Mouse (Mus musculus) midbrain, embryonic 15.5 days (tissue): ENCODE results near the gene Mtmr10. TPM values are rescaled to one million over a fixed set of nuclear protein-coding genes. Genes with fewer than 3 reads are reported as not detected.
A peak's percentile ranks its signal among the peaks of the same experiment; 100 is the strongest.

Experiments
- ATAC-seq: fragments of 200-750 bp; cut with Nextera tagmentation; replicated peaks from 2 replicates; pipeline ENCODE4 v1.8.0; 2017; ENCODE audit warnings: moderate TSS enrichment
- H3K27ac ChIP-seq: fragments of 300-500 bp; sonication (generic); 2 replicates; pipeline ENCODE4 v1.5.1; 2015; ENCODE audit warnings: mild to moderate bottlenecking, inconsistent platforms
- H3K27me3 ChIP-seq: fragments of 300-500 bp; sonication (generic); replicated peaks from 2 replicates; pipeline ENCODE4 v1.6.1; 2015; ENCODE audit warnings: inconsistent platforms
- H3K36me3 ChIP-seq: fragments of 300-500 bp; sonication (generic); replicated peaks from 2 replicates; pipeline ENCODE4 v1.6.1; 2015; ENCODE audit warnings: inconsistent platforms
- H3K4me1 ChIP-seq: fragments of 300-500 bp; sonication (generic); 2 replicates; pipeline ENCODE4 v1.6.1; 2015; ENCODE audit warnings: inconsistent platforms
- H3K4me2 ChIP-seq: fragments of 300-500 bp; sonication (generic); 2 replicates; pipeline ENCODE4 v1.6.1; 2015; ENCODE audit warnings: inconsistent platforms, mild to moderate bottlenecking, moderate library complexity
- H3K4me3 ChIP-seq: fragments of 300-500 bp; sonication (generic); 2 replicates; pipeline ENCODE4 v1.5.1; 2015; ENCODE audit warnings: mild to moderate bottlenecking, inconsistent platforms
- H3K9ac ChIP-seq: fragments of 300-500 bp; sonication (generic); 2 replicates; pipeline ENCODE4 v1.6.1; 2015; ENCODE audit warnings: mild to moderate bottlenecking, inconsistent platforms
- H3K9me3 ChIP-seq: fragments of 300-500 bp; sonication (generic); 2 replicates; pipeline ENCODE4 v1.6.1; 2016; ENCODE audit warnings: inconsistent platforms
- WGBS: fragments of 180-500 bp; shearing (Covaris S2); methylation state at CpG from one replicate; pipeline ENCODE4 v1.1.7; 2015; ENCODE audit warnings: mixed read lengths; 5-methylcytosine and 5-hydroxymethylcytosine counted together
- polyA plus RNA-seq: library from polyadenylated mRNA; unstranded; fragments of >200 nt; fragmentation: Nextera tagmentation; extraction: Ambion mirVana; gene quantifications from 2 replicates; pipeline ENCODE4 v1.2.1, GENCODE M21; 2015

The Mtmr10 gene
- polyA plus RNA-seq, 1 experiment from 2014 or later: 9.5 TPM

GRCm38 (mm10) chr7:64310756-64311155 is 23.3 kb downstream of the Mtmr10 start:
- no peak overlapping the region for H3K9ac ChIP-seq
- H3K27ac ChIP-seq: no peak overlapping the region
- no peak overlapping the region for H3K4me2 ChIP-seq
- H3K36me3 ChIP-seq: no peaks in the 10 kb centered on the region; the same call in 1 of the 2 replicates
- no peaks in the 10 kb centered on the region for H3K4me1 ChIP-seq
- H3K4me3 ChIP-seq: no peak overlapping the region
- no peak for ATAC-seq
- H3K27me3 ChIP-seq: no peaks in the 10 kb centered on the region
- H3K9me3 ChIP-seq: no peaks in the 10 kb centered on the region
- WGBS: 80% methylated on average over 2 of the region's 2 CpGs

DNA sequence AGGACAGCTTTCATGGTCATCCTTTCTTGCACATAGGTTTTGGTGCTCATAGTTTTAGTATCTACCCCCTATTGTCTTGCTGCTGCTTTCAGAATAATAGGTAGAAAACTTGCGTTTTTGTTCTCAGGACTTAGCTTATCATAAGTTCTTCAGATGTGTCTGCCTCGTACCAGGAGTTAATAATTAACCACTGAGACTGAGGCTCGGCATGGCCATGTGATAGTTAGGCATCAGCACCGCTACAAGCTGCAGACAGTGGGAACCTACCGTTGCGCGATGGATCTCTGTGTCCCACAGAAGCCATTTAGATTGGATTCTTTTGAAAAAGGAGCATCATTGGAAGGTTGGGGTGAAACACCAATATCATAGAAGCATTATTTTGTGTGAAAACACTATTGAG is 25.4 kb downstream of the Mtmr10 start:
- 94% methylated on average over 7 of the region's 7 CpGs for WGBS
- ATAC-seq: no peak

DNA sequence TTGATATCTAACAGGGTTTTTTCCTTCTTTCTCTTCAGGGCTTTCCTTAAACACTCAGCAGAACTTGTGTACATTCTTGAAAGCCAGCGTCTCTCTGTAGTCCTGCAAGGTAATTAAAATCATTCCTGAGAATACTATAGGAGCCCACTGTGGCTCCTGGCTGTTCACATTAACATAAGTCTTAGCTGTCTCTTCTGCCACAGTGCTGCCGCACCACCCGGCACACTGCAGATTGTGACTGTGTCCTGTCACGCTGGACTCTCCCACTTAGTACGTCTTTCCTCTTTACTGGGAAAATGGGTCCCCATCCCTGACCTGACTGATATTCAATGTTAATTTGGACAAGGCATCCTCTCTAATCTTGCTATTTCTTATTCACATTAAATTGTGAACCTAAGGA is 33.7 kb downstream of the Mtmr10 start:
- Histone ChIP-seq H3K27ac (no peak overlapping the region), H3K4me3 (no peak overlapping the region), H3K9me3 (no peaks in the 10 kb centered on the region), H3K4me1 (no peaks in the 10 kb centered on the region), H3K36me3 (peaks cover 23% of the 10 kb centered on the region), H3K4me2 (no peak overlapping the region), H3K9ac (no peak overlapping the region), H3K27me3 (no peaks in the 10 kb centered on the region)
- no peak for ATAC-seq
- WGBS: 81% methylated on average over 5 of the region's 5 CpGs

More for the DNA sequence above, 25.4 kb downstream of the Mtmr10 start:
- H3K36me3 ChIP-seq: peaks cover 9% of the 10 kb centered on the region; the same call in 1 of the 2 replicates
- H3K4me1 ChIP-seq: no peaks in the 10 kb centered on the region
- H3K4me2 ChIP-seq: no peak overlapping the region
- H3K9me3 ChIP-seq: no peaks in the 10 kb centered on the region
- no peak overlapping the region for H3K9ac ChIP-seq
- no peaks in the 10 kb centered on the region for H3K27me3 ChIP-seq
- H3K4me3 ChIP-seq: no peak overlapping the region
- H3K27ac ChIP-seq: no peak overlapping the region

DNA sequence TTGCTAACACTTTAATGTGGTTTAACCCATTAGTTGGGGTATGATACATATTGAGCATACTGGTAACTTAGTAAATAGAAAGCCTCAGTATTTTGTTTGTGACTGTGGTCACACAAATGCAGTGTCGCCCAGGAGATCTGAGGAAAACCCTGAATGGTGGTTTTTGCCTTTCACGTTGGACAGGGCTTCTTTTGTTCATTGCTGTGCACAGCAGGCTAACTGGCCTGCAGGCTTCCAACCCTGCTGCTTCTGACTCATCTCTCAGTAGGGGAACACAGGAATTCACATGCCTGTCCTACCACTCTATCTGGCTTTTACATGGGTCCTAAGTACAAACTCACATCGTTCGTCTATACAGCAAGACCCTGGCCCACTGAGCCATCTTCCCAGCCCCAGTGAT is 34.2 kb downstream of the Mtmr10 start:
- no peaks in the 10 kb centered on the region for H3K4me1 ChIP-seq
- no peaks in the 10 kb centered on the region for H3K9me3 ChIP-seq
- H3K36me3 ChIP-seq: peaks cover 19% of the 10 kb centered on the region
- H3K4me3 ChIP-seq: no peak overlapping the region
- WGBS: 68% methylated on average over 4 of the region's 4 CpGs
- H3K27ac ChIP-seq: no peak overlapping the region
- H3K4me2 ChIP-seq: no peak overlapping the region
- ATAC-seq: no peak
- H3K27me3 ChIP-seq: no peaks in the 10 kb centered on the region
- no peak overlapping the region for H3K9ac ChIP-seq

DNA sequence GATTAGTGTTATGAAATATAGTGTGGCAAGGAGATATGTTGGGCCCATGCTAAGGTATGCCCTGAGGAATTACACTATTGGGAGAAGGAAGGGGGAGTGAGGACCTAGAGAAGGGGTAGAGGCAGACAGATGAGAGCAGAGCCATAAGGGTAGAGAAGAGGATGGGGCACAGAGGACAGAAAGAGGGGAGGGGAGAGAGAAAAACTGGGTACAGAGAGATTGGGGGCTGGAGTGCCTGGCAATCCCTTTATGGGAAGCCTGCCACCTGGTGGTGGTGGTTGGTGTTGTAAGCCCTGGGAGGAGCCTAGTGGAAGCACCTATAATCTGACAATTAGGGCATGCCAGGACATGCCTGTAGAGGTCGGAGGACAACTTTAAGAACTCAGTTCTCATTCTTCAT is 39.4 kb downstream of the Mtmr10 start:
- Histone ChIP-seq H3K9me3 (no peaks in the 10 kb centered on the region), H3K27ac (no peak overlapping the region), H3K9ac (no peak overlapping the region), H3K36me3 (0 out of 2 replicates have a peak, but pooled peaks cover under 1% of the 10 kb centered on the region), H3K4me2 (no peak overlapping the region), H3K4me1 (no peaks in the 10 kb centered on the region), H3K27me3 (no peaks in the 10 kb centered on the region), H3K4me3 (no peak overlapping the region)
- ATAC-seq: peak; percentile 67
- 33% methylated on average over 1 of the region's 1 CpGs for WGBS

- ATAC-seq: no peak
- H3K4me1 ChIP-seq: no peaks in the 10 kb centered on the region
- no peaks in the 10 kb centered on the region for H3K9me3 ChIP-seq
- no peaks in the 10 kb centered on the region for H3K36me3 ChIP-seq
- H3K4me3 ChIP-seq: no peak overlapping the region
- no peak overlapping the region for H3K27ac ChIP-seq
- WGBS: 92% methylated on average over 4 of the region's 4 CpGs
- no peaks in the 10 kb centered on the region for H3K27me3 ChIP-seq
- no peak overlapping the region for H3K4me2 ChIP-seq
- H3K9ac ChIP-seq: no peak overlapping the region
These were observed 40.0 kb downstream of the Mtmr10 start for GRCm38 (mm10) chr7:64327486-64327885.

DNA sequence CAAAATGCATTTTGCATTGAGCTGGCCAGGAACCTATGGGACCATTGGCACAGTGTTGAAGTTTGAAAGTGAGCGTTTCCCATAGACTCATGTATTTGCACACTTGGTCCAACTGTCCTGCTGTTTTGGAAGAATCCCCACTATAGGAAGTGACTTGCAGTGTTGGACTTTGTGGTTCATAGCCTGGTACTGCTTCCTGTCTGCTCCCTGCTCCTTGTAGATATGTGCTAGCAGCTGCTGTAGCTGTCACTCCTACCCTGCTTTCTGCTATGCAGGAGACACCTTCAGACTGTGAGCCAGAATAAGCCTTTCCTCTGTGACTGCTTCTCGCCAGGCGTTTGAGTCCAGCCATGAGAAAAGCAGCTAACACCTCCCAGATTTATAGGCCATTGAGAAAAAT is 43.9 kb downstream of the Mtmr10 start:
- WGBS: 90% methylated on average over 3 of the region's 3 CpGs
- H3K9ac ChIP-seq: no peak overlapping the region

DNA sequence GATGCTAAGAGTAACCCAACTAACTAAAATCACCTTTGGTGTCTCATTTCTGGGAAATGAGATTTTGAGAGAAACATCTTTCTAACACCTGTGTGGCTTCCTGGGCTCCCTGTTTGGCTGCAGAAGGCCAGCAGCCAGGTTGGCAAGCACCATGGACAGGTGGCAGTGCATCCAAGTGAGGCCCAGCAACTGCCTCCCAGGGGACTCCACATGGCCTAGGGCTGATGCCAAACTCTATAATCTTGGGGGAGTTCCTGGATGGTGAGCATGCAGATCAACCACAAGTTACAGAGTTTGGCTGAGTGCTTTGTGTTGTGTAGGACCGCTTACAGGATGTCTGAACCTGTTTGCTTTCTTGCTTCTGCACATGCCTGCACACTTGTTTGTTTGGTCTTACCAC is 45.2 kb downstream of the Mtmr10 start:
- no peak overlapping the region for H3K4me3 ChIP-seq
- no peak overlapping the region for H3K27ac ChIP-seq
- H3K9ac ChIP-seq: no peak overlapping the region
- no peak for ATAC-seq
- no peaks in the 10 kb centered on the region for H3K27me3 ChIP-seq
- peaks cover 10% of the 10 kb centered on the region; the same call in 1 of the 2 replicates for H3K36me3 ChIP-seq
- no peaks in the 10 kb centered on the region for H3K9me3 ChIP-seq
- H3K4me1 ChIP-seq: no peaks in the 10 kb centered on the region
- no peak overlapping the region for H3K4me2 ChIP-seq
- WGBS: 98% methylated on average over 1 of the region's 1 CpGs

More for the DNA sequence above, 43.9 kb downstream of the Mtmr10 start:
- H3K4me1 ChIP-seq: no peaks in the 10 kb centered on the region
- no peaks in the 10 kb centered on the region for H3K9me3 ChIP-seq
- no peaks in the 10 kb centered on the region for H3K27me3 ChIP-seq
- no peak overlapping the region for H3K27ac ChIP-seq
- ATAC-seq: no peak
- H3K4me3 ChIP-seq: no peak overlapping the region
- no peak overlapping the region for H3K4me2 ChIP-seq
- 0 out of 2 replicates have a peak, but pooled peaks cover 3% of the 10 kb centered on the region for H3K36me3 ChIP-seq

DNA sequence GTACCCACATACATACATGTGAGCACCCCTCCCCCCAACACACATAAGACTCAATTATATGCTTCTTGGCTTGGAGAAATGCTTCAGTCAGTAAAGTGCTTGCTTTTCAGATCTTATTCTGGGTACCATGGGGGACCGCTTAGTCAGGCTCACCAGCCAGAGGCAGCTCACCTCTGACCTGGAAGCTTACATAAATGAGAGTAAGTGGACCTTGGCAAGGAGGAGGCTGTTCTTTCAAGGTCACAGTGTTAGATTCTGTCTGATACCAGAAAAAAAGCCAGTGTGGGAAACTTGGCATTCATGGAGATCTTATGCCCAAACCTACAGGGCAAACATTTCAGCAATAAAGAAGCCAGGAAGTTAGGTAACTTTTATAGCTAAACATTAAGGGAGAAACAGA is 60.4 kb downstream of the Mtmr10 start:
- Histone ChIP-seq H3K36me3 (0 out of 2 replicates have a peak, but pooled peaks cover 7% of the 10 kb centered on the region), H3K9me3 (no peaks in the 10 kb centered on the region), H3K4me2 (no peak overlapping the region), H3K4me3 (no peak overlapping the region), H3K9ac (no peak overlapping the region), H3K27ac (no peak overlapping the region), H3K27me3 (no peaks in the 10 kb centered on the region), H3K4me1 (peaks cover 7% of the 10 kb centered on the region; the same call in 1 of the 2 replicates)
- ATAC-seq: no peak
- WGBS: 94% methylated on average over 1 of the region's 1 CpGs

DNA sequence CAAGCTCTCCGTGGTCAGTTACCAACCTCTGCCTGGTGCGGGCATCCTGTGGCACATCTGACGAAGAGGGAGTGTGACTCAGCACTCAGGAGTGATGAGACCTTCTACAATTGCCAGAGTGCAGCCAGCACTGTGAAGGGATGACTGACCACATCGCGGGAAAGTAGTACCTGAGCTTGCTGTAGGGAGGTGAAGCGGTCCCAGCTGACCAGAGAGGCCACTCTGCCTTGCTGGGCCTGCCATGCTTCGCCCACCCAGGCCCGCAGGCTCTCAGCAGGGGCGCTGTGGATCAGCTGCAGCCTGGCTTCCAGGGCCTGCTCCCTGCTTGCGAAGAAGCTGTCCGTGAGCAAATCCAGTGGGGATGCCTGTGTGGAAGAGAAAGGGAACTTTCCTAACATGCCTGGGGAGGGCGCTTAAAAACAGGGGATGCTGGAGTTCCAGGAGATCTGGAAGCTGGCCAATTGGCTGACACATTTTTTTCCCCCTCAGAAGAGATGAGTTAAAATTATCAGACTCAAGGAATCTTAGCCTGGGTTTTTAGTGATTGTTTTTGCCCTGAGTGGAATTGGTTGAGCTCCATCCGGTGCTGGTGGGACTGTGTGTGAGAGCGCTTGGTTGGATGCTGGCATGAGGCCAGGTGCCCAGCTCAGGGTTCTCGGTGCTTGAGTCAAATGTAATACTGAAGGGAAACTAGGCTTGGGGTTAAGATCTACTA is 61.9 kb downstream of the Mtmr10 start:
- 0 out of 2 replicates have a peak, but pooled peaks cover 12% of the 10 kb centered on the region for H3K36me3 ChIP-seq
- WGBS: 80% methylated on average over 15 of the region's 15 CpGs
- no peak for ATAC-seq
- H3K9ac ChIP-seq: no peak overlapping the region
- no peak overlapping the region for H3K4me2 ChIP-seq
- no peak overlapping the region for H3K4me3 ChIP-seq
- no peak overlapping the region for H3K27ac ChIP-seq
- no peaks in the 10 kb centered on the region for H3K9me3 ChIP-seq
- H3K4me1 ChIP-seq: peaks cover 7% of the 10 kb centered on the region; the same call in 1 of the 2 replicates
- H3K27me3 ChIP-seq: no peaks in the 10 kb centered on the region

- Histone ChIP-seq H3K36me3 (0 out of 2 replicates have a peak, but pooled peaks cover 12% of the 10 kb centered on the region), H3K4me3 (no peak overlapping the region), H3K27me3 (no peaks in the 10 kb centered on the region), H3K4me1 (peaks cover 7% of the 10 kb centered on the region; the same call in 1 of the 2 replicates), H3K27ac (peak overlapping the region; percentile 71), H3K9ac (no peak overlapping the region), H3K9me3 (no peaks in the 10 kb centered on the region), H3K4me2 (no peak overlapping the region)
- WGBS: 56% methylated on average over 4 of the region's 4 CpGs
- peak; percentile 81 for ATAC-seq
These were observed 63.6 kb downstream of the Mtmr10 start for GRCm38 (mm10) chr7:64351087-64351486.

GRCm38 (mm10) chr7:64354206-64354605 is 66.8 kb downstream of the Mtmr10 start:
- no peak for ATAC-seq
- Histone ChIP-seq H3K9ac (no peak overlapping the region), H3K4me3 (no peak overlapping the region), H3K27ac (no peak overlapping the region), H3K9me3 (no peaks in the 10 kb centered on the region), H3K36me3 (0 out of 2 replicates have a peak, but pooled peaks cover 12% of the 10 kb centered on the region), H3K4me2 (no peak overlapping the region), H3K27me3 (no peaks in the 10 kb centered on the region), H3K4me1 (peaks cover 7% of the 10 kb centered on the region; the same call in 1 of the 2 replicates)
- 11% methylated on average over 14 of the region's 14 CpGs for WGBS

- Histone ChIP-seq H3K4me2 (no peak overlapping the region), H3K4me1 (no peaks in the 10 kb centered on the region), H3K4me3 (no peak overlapping the region), H3K36me3 (peaks cover 13% of the 10 kb centered on the region; the same call in 1 of the 2 replicates), H3K27ac (no peak overlapping the region), H3K27me3 (no peaks in the 10 kb centered on the region), H3K9ac (no peak overlapping the region), H3K9me3 (no peaks in the 10 kb centered on the region)
- 92% methylated on average over 5 of the region's 5 CpGs for WGBS
- ATAC-seq: no peak
These were observed 69.2 kb downstream of the Mtmr10 start for GRCm38 (mm10) chr7:64356661-64357060.
